Mouse (Mus musculus): ENCODE measurements around the gene Foxl2. TPM values are rescaled to one million over a fixed set of nuclear protein-coding genes. Genes with fewer than 3 reads are reported as not detected.

Gene Foxl2
- polyA plus RNA-seq, 1 experiment from 2014 or later = 2.4 TPM

Other genes starting within 250 kb of the Foxl2 start
- 0.18 TPM in 1 of 2 replicates, not detected in the other for gene Prr23a1, start 112.8 kb upstream of the Foxl2 start, polyA plus RNA-seq (2016; fragmentation: Nextera tagmentation; extraction: Ambion mirVana)
- gene Prr23a2, start 98.8 kb upstream of the Foxl2 start, polyA plus RNA-seq (2016; fragmentation: Nextera tagmentation; extraction: Ambion mirVana) = not detected in 2 replicates
- 0.08 and 0.10 TPM in 2 replicates for gene Prr23a3, start 90.5 kb upstream of the Foxl2 start, polyA plus RNA-seq (2016; fragmentation: Nextera tagmentation; extraction: Ambion mirVana)
- gene 7420426K07Rik, start 52.2 kb upstream of the Foxl2 start, polyA plus RNA-seq (2016; fragmentation: Nextera tagmentation; extraction: Ambion mirVana) = not detected in 2 replicates
- gene Faim, start 31.1 kb downstream of the Foxl2 start, polyA plus RNA-seq (2016; fragmentation: Nextera tagmentation; extraction: Ambion mirVana) = 58.1 and 61.8 TPM in 2 replicates
- not detected in 2 replicates for gene Gm1123, start 80.4 kb downstream of the Foxl2 start, polyA plus RNA-seq (2016; fragmentation: Nextera tagmentation; extraction: Ambion mirVana)
- 1.3 and 1.4 TPM in 2 replicates for gene Pik3cb, start 185.3 kb downstream of the Foxl2 start, polyA plus RNA-seq (2016; fragmentation: Nextera tagmentation; extraction: Ambion mirVana)

All from embryonic facial prominence, embryonic 10.5 days (tissue).